Mouse (Mus musculus): ENCODE data around the gene Vsig10. TPM values are rescaled to one million over a fixed set of nuclear protein-coding genes. Genes with fewer than 3 reads are reported as not detected.
"Not testable (repeated sequence)": the region's sequence is repeated elsewhere in the genome, so short reads cannot be mapped to it uniquely, and the experiment has no call there.

Gene Vsig10
- polyA plus RNA-seq, 1 experiment from 2014 or later = 7.4 TPM

- no peaks in the 10 kb centered on the region for H3K9me3 ChIP-seq (ENCODE audit: control insufficient read depth, low read length)
- WGBS = 45% methylated on average over 6 of the region's 6 CpGs
- no peak overlapping the region for H3K9ac ChIP-seq (ENCODE audit: low read depth, low read length)
- H3K27ac ChIP-seq (ENCODE audit: low read depth, low read length) = no peak overlapping the region
- peak; percentile 61 for ATAC-seq (ENCODE audit: low FRiP score, low TSS enrichment)
- no peaks in the 10 kb centered on the region for H3K27me3 ChIP-seq (ENCODE audit: control insufficient read depth, insufficient read depth, low read length)
- H3K4me1 ChIP-seq (ENCODE audit: control insufficient read depth, insufficient read depth, low read length) = 0 out of 2 replicates have a peak, but pooled peaks cover 6% of the 10 kb centered on the region
- H3K4me3 ChIP-seq (ENCODE audit: low read length) = no peak overlapping the region
- H3K4me2 ChIP-seq (replicated peaks; ENCODE audit: low read depth, low read length) = no peak overlapping the region
- no peaks in the 10 kb centered on the region for H3K36me3 ChIP-seq (ENCODE audit: control insufficient read depth, insufficient read depth, low read length)
Observed at GRCm38 (mm10) chr5:117292547-117292946, 26.3 kb upstream of the Vsig10 start.

- H3K4me1 ChIP-seq (ENCODE audit: control insufficient read depth, insufficient read depth, low read length); H3K9ac ChIP-seq (ENCODE audit: low read depth, low read length); H3K27ac ChIP-seq (ENCODE audit: low read depth, low read length); ATAC-seq (ENCODE audit: low FRiP score, low TSS enrichment); H3K4me2 ChIP-seq (replicated peaks; ENCODE audit: low read depth, low read length); H3K27me3 ChIP-seq (ENCODE audit: control insufficient read depth, insufficient read depth, low read length); H3K4me3 ChIP-seq (ENCODE audit: low read length); H3K9me3 ChIP-seq (ENCODE audit: control insufficient read depth, low read length); H3K36me3 ChIP-seq (ENCODE audit: control insufficient read depth, insufficient read depth, low read length): not testable (repeated sequence)
- 82% methylated on average over 3 of the region's 3 CpGs for WGBS
Observed at GRCm38 (mm10) chr5:117293776-117294175, 25.1 kb upstream of the Vsig10 start.

- ATAC-seq (ENCODE audit: low FRiP score, low TSS enrichment) = no peak
- WGBS = 83% methylated on average over 8 of the region's 8 CpGs
- Histone ChIP-seq H3K4me2 (replicated peaks; ENCODE audit: low read depth, low read length) (no peak overlapping the region), H3K27me3 (ENCODE audit: control insufficient read depth, insufficient read depth, low read length) (no peaks in the 10 kb centered on the region), H3K9me3 (ENCODE audit: control insufficient read depth, low read length) (no peaks in the 10 kb centered on the region), H3K4me3 (ENCODE audit: low read length) (no peak overlapping the region), H3K27ac (ENCODE audit: low read depth, low read length) (no peak overlapping the region), H3K36me3 (ENCODE audit: control insufficient read depth, insufficient read depth, low read length) (no peaks in the 10 kb centered on the region), H3K4me1 (ENCODE audit: control insufficient read depth, insufficient read depth, low read length) (no peaks in the 10 kb centered on the region), H3K9ac (ENCODE audit: low read depth, low read length) (no peak overlapping the region)
Observed at GRCm38 (mm10) chr5:117295011-117295410, 23.9 kb upstream of the Vsig10 start.

- 64% methylated on average over 3 of the region's 3 CpGs for WGBS
- no peak for ATAC-seq (ENCODE audit: low FRiP score, low TSS enrichment)
Observed at GRCm38 (mm10) chr5:117302899-117303298, 16.0 kb upstream of the Vsig10 start.

GRCm38 (mm10) chr5:117303691-117304579, 14.9 kb upstream of the Vsig10 start:
- H3K9me3 ChIP-seq (ENCODE audit: control insufficient read depth, low read length) = no peaks in the 10 kb centered on the region; the same call in 1 of the 2 replicates
- H3K36me3 ChIP-seq (ENCODE audit: control insufficient read depth, insufficient read depth, low read length) = no peaks in the 10 kb centered on the region
- no peaks in the 10 kb centered on the region for H3K4me1 ChIP-seq (ENCODE audit: control insufficient read depth, insufficient read depth, low read length)
- no peak overlapping the region for H3K4me2 ChIP-seq (replicated peaks; ENCODE audit: low read depth, low read length)
- no peak for ATAC-seq (ENCODE audit: low FRiP score, low TSS enrichment)
- no peaks in the 10 kb centered on the region for H3K27me3 ChIP-seq (ENCODE audit: control insufficient read depth, insufficient read depth, low read length)
- no peak overlapping the region for H3K27ac ChIP-seq (ENCODE audit: low read depth, low read length)
- H3K9ac ChIP-seq (ENCODE audit: low read depth, low read length) = no peak overlapping the region
- H3K4me3 ChIP-seq (ENCODE audit: low read length) = no peak overlapping the region
- 64% methylated on average over 18 of the region's 18 CpGs for WGBS

More at GRCm38 (mm10) chr5:117302899-117303298, 16.0 kb upstream of the Vsig10 start:
- Histone ChIP-seq H3K9ac (ENCODE audit: low read depth, low read length) (no peak overlapping the region), H3K4me1 (ENCODE audit: control insufficient read depth, insufficient read depth, low read length) (no peaks in the 10 kb centered on the region), H3K4me2 (replicated peaks; ENCODE audit: low read depth, low read length) (no peak overlapping the region), H3K27ac (ENCODE audit: low read depth, low read length) (no peak overlapping the region), H3K4me3 (ENCODE audit: low read length) (no peak overlapping the region), H3K36me3 (ENCODE audit: control insufficient read depth, insufficient read depth, low read length) (no peaks in the 10 kb centered on the region), H3K27me3 (ENCODE audit: control insufficient read depth, insufficient read depth, low read length) (no peaks in the 10 kb centered on the region), H3K9me3 (ENCODE audit: control insufficient read depth, low read length) (no peaks in the 10 kb centered on the region; the same call in 1 of the 2 replicates)

GRCm38 (mm10) chr5:117304947-117305346, 13.9 kb upstream of the Vsig10 start:
- Histone ChIP-seq H3K4me2 (replicated peaks; ENCODE audit: low read depth, low read length) (no peak overlapping the region), H3K36me3 (ENCODE audit: control insufficient read depth, insufficient read depth, low read length) (no peaks in the 10 kb centered on the region), H3K9me3 (ENCODE audit: control insufficient read depth, low read length) (no peaks in the 10 kb centered on the region; the same call in 1 of the 2 replicates), H3K27ac (ENCODE audit: low read depth, low read length) (no peak overlapping the region), H3K4me1 (ENCODE audit: control insufficient read depth, insufficient read depth, low read length) (no peaks in the 10 kb centered on the region), H3K9ac (ENCODE audit: low read depth, low read length) (no peak overlapping the region), H3K27me3 (ENCODE audit: control insufficient read depth, insufficient read depth, low read length) (no peaks in the 10 kb centered on the region), H3K4me3 (ENCODE audit: low read length) (no peak overlapping the region)
- 65% methylated on average over 7 of the region's 7 CpGs for WGBS
- ATAC-seq (ENCODE audit: low FRiP score, low TSS enrichment) = no peak

- no peaks in the 10 kb centered on the region for H3K27me3 ChIP-seq (ENCODE audit: control insufficient read depth, insufficient read depth, low read length)
- no peaks in the 10 kb centered on the region for H3K4me1 ChIP-seq (ENCODE audit: control insufficient read depth, insufficient read depth, low read length)
- H3K9ac ChIP-seq (ENCODE audit: low read depth, low read length) = no peak overlapping the region
- 87% methylated on average over 5 of the region's 5 CpGs for WGBS
- H3K4me2 ChIP-seq (replicated peaks; ENCODE audit: low read depth, low read length) = no peak overlapping the region
- no peak overlapping the region for H3K4me3 ChIP-seq (ENCODE audit: low read length)
- no peak for ATAC-seq (ENCODE audit: low FRiP score, low TSS enrichment)
- no peaks in the 10 kb centered on the region for H3K36me3 ChIP-seq (ENCODE audit: control insufficient read depth, insufficient read depth, low read length)
- H3K27ac ChIP-seq (ENCODE audit: low read depth, low read length) = no peak overlapping the region
- H3K9me3 ChIP-seq (ENCODE audit: control insufficient read depth, low read length) = no peaks in the 10 kb centered on the region; the same call in 1 of the 2 replicates
Observed at GRCm38 (mm10) chr5:117305754-117306153, 13.1 kb upstream of the Vsig10 start.

- Histone ChIP-seq H3K4me2 (replicated peaks; ENCODE audit: low read depth, low read length) (no peak overlapping the region), H3K27ac (ENCODE audit: low read depth, low read length) (no peak overlapping the region), H3K27me3 (ENCODE audit: control insufficient read depth, insufficient read depth, low read length) (no peaks in the 10 kb centered on the region), H3K9ac (ENCODE audit: low read depth, low read length) (no peak overlapping the region), H3K9me3 (ENCODE audit: control insufficient read depth, low read length) (no peaks in the 10 kb centered on the region; the same call in 1 of the 2 replicates), H3K36me3 (ENCODE audit: control insufficient read depth, insufficient read depth, low read length) (no peaks in the 10 kb centered on the region), H3K4me3 (ENCODE audit: low read length) (no peak overlapping the region), H3K4me1 (ENCODE audit: control insufficient read depth, insufficient read depth, low read length) (no peaks in the 10 kb centered on the region)
- ATAC-seq (ENCODE audit: low FRiP score, low TSS enrichment) = no peak
- 98% methylated on average over 2 of the region's 2 CpGs for WGBS
Observed at GRCm38 (mm10) chr5:117306826-117307225, 12.1 kb upstream of the Vsig10 start.

GRCm38 (mm10) chr5:117307699-117308098, 11.2 kb upstream of the Vsig10 start:
- Histone ChIP-seq H3K27ac (ENCODE audit: low read depth, low read length) (no peak overlapping the region), H3K9ac (ENCODE audit: low read depth, low read length) (no peak overlapping the region), H3K4me1 (ENCODE audit: control insufficient read depth, insufficient read depth, low read length) (no peaks in the 10 kb centered on the region), H3K36me3 (ENCODE audit: control insufficient read depth, insufficient read depth, low read length) (no peaks in the 10 kb centered on the region), H3K9me3 (ENCODE audit: control insufficient read depth, low read length) (no peaks in the 10 kb centered on the region; the same call in 1 of the 2 replicates), H3K4me3 (ENCODE audit: low read length) (no peak overlapping the region), H3K27me3 (ENCODE audit: control insufficient read depth, insufficient read depth, low read length) (no peaks in the 10 kb centered on the region), H3K4me2 (replicated peaks; ENCODE audit: low read depth, low read length) (no peak overlapping the region)
- WGBS = 32% methylated on average over 11 of the region's 11 CpGs
- peak; percentile 71 for ATAC-seq (ENCODE audit: low FRiP score, low TSS enrichment)

All from kidney, embryonic 14.5 days (tissue).